Mouse (Mus musculus): Measurements from ENCODE around the gene Iqcf3.
A peak's percentile ranks its signal among the peaks of the same experiment; 100 is the strongest.
"Not testable (repeated sequence)": the region's sequence is repeated elsewhere in the genome, so short reads cannot be mapped to it uniquely, and the experiment has no call there.

The Iqcf3 gene

GRCm38 (mm10) chr9:106501846-106502245 lies 59.6 kb downstream of the Iqcf3 start:
- no peak for DNase-seq

DNA sequence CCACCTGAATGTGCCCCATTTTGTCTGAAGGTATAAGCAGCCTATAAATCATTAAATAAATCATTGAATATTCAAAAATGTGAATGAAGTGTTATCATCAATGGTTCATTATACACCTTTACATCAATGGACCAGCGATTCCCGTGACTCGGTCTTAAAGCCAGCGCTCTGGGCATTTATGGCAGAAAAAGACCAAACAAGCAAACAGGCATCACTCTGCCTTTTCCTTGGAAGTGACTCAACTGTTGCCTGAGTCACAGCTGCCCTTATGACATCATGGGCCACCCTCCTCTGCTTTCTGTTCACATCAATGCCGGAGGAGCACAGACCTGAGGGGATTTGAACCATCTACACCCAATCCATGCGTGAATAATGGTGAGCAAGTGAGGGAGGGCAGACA lies 61.8 kb downstream of the Iqcf3 start, which contains the start of gene Iqcf1:
Gene Iqcf1, plus strand, starts transcription at position 301 of the 400 bp plus-strand sequence.
- no peak for DNase-seq

- not testable (repeated sequence) for DNase-seq
Measured at GRCm38 (mm10) chr9:106487602-106488001, 73.8 kb downstream of the Iqcf3 start.

GRCm38 (mm10) chr9:106485076-106485475 lies 76.4 kb downstream of the Iqcf3 start:
- DNase-seq: no peak

DNA sequence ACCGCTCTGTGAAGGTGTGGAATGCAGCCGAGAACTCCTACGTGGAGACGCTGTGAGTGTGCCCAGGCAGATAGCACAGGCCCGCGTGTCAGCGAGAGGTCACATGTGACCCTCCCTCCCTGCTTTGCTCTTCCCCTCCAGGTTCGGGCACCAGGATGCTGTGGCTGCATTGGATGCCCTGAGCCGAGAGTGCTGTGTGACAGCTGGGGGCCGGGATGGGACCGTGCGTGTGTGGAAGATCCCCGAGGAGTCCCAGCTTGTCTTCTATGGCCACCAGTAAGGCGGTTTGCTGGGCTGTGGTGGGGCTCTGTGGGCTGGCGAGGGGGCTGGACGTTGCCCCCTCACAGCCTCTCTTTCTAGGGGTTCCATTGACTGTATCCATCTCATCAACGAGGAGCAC lies 77.8 kb downstream of the Iqcf3 start:
- no peak for DNase-seq

GRCm38 (mm10) chr9:106483136-106483535 lies 78.3 kb downstream of the Iqcf3 start:
- no peak for DNase-seq

GRCm38 (mm10) chr9:106482578-106483115 lies 78.8 kb downstream of the Iqcf3 start:
- DNase-seq: no peak

DNA sequence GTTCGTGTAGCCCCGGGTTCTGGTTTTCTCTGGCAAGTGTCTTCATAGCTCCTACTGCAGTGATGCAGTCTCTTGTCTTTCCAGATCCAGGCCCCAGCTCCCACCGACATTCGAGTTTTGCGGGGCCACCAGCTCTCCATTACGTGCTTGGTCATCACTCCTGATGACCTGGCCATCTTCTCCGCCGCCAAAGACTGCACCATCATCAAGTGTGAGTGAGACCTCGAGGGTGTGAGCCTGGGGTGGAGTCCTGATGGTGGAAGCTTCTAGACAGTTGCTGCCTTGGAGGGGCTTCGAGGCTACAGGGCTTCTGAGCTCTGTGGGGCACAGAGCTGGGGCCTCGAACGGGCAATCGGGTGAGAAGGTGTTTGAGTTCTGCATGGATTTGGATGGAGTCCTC lies 79.8 kb downstream of the Iqcf3 start:
- DNase-seq: no peak

DNA sequence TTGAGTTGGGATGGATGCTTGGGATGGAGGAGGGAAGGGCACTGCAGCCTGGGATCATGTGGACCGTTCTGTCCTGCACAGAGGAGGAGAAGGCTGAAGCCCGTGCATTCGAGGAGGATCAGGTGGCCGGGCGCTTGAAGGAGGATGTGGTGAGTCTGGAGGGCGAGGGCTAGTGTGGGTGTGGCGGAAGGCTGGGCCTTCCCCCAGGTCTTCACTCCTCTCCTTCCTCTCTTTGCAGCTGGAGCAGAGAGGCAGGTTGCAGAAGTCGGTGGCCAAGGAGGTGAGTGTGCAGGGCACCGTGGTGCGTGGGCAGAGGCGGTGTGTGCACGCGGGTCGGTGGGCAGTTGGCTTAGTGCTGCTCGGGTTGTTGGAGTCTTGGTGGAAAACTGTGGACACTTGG lies 80.4 kb downstream of the Iqcf3 start:
- no peak for DNase-seq

- DNase-seq: no peak
Measured at GRCm38 (mm10) chr9:106480541-106480940, 80.9 kb downstream of the Iqcf3 start.

GRCm38 (mm10) chr9:106478101-106478500 lies 83.3 kb downstream of the Iqcf3 start:
- no peak for DNase-seq

GRCm38 (mm10) chr9:106477649-106478048 lies 83.8 kb downstream of the Iqcf3 start:
- peak; percentile 2 for DNase-seq

DNA sequence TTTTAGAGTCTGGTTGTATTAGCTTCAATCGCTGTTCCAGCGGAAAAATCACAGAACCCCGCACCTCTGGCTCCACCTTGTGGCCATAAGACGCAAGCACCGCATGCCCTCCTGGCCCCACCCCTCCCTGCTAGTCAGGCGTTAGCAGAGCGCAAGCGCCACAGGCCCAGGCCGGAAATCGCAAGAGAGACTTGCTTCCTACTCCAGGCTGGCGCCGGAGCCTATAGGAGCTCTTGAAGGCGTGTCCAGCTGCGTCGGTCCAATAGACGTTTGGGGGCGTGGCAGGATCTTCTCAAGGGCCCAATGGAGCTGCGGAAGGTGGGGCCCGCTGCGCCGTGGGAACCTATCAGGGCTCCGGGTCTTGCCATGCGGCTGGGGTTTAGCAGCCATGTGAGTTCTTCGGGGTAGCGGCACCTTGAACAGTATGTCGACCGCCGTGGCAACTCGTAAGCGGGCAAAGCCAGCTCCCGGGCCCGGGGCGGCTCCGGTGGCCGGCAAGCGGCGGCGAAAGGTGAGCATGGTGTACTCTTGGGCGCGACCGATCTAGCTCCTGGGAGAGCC lies 84.4 kb downstream of the Iqcf3 start, which contains the start of gene Parp3:
Gene Parp3, minus strand, starts transcription at position 26 of the 561 bp plus-strand sequence.
- DNase-seq: peak; percentile 98

GRCm38 (mm10) chr9:106476002-106476923 lies 85.2 kb downstream of the Iqcf3 start:
- DNase-seq: peak; percentile 23

GRCm38 (mm10) chr9:106475663-106476001 lies 85.8 kb downstream of the Iqcf3 start, which contains the start of gene Rrp9:
Gene Rrp9 (plus strand): TSS chr9:106475963.
- peak; percentile 7 for DNase-seq

DNA sequence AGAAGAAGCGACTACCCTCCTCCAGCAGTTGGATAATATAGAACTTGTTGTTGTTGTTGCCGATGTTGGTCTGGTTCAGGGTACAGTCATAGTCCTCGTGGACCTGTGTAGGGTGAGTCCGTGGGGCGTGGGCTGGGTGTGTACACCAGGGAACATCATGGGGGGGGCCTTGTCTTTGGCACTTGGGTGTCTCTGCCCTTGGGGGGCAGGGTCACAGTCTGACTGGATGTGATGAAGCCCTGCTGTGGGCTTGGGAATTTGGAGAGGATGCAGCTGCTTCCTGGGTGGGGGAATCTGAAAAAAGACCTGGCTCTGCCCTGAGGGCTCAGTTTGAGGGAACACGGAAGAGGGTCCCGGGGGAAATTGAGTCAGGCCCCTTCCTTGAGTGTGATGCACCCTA lies 86.4 kb downstream of the Iqcf3 start:
- DNase-seq: no peak

- peak; percentile 50 for DNase-seq
Measured at GRCm38 (mm10) chr9:106474456-106474855, 87.0 kb downstream of the Iqcf3 start.

- no peak for DNase-seq
Measured at GRCm38 (mm10) chr9:106473753-106474105, 87.7 kb downstream of the Iqcf3 start.

DNA sequence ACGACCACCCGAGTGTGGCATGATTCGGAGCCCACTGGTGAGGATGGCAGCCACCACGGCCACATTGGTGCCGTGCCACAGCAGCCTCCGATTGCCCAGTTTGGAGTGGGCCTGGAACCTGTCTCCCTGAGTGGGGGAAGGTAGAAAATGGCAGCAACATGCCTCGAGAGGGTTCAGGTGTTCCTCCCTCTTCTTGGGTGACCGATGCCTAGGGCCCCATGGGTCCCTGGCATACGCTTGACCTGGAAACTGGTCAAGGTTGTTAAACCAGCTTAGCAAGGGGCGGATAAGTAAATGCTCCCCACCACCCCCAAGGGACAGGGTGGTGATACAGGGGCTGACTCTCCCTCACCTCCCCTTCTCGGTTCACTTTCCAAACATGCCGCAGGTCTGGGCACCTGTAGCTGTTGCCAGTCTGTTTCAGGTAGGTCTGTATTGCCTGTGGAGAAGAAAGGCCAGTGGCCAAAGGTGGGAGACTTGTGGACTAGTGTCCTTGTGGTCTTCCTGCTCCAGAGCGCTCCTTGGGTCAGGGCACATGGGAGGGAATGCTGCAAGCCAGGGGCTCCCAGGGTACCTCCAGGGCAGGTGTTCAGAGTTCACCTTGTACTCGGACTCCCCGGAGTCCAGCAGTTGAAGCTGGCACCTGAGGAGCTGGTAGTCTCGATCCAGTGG lies 88.2 kb downstream of the Iqcf3 start:
- peak; percentile 7 for DNase-seq

DNA sequence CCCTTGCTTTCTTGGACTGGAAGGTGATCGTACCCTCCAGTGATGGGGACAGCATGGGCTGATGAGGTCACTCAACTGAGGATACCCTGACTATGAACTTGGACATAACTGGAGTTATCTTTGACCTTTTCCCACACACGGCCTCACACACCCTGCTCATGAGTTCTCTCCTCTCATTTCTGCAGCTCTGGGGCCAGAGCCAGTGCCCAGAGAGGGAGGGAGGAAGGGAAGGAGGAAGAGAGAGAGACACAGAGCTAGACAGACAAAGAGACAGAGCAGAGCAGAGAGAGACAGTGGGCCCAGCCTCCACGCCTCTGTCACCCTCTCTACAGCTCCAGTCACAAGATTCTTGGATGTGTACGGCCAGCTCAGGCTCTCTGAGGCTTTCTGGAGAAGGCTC lies 89.1 kb downstream of the Iqcf3 start:
- peak; percentile 1 for DNase-seq

DNA sequence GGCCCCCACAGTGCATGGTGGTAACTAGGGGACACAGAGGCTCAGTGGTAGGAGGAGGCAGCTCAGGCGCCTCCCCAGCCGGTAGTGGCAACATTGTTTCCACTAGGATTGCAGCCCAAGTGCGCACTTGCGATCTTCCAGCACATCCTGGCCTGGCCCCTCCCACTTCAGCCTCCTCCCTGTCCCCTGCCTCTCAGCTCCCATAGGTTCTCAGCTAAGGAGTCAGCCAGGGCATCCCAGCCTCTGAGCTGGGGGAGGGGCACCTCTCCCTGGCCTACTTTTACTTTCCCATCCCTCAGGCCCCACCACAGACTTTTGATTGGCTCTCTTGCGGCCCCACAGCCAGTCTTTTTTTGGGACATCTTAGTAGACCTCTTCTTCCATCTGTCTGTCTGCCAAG lies 89.5 kb downstream of the Iqcf3 start:
- peak; percentile 41 for DNase-seq

DNA sequence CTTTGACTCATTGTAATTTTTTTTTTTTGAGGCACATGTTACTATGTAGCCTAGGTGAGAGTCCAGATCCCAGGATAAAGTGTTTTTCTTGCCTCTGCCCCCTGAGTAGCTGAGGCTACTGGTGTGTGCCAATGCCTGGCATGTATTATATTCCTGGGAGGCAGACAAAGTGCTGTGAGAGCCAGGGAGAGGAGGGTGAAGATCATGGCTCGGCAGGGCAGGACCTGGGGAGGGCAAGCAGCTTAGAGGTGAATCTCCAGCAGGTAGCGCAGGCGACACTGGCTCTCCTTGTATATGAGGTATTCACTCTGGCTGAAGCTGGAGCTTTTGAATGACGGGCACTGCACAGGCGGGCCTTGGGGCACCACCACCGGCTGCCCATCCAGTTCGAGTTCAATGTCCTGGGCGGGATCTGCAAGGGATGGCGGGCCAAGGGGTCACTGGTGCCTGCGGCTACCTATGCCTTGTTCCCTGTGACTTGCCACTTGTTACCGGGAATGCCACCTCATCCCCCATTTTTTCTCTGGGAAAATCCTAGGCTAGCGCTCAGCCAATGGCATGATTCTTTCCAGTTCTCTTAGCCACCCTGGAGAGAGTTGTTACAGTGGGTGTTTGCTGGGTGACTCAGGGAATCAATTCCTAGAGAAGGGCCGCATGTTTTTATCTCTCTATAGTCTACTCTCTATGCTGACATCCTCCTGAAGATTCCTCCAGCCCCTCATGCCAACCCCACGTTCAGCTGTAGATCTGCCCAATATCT lies 90.3 kb downstream of the Iqcf3 start:
- peak; percentile 4 for DNase-seq

GRCm38 (mm10) chr9:106469776-106470175 lies 91.7 kb downstream of the Iqcf3 start:
- peak; percentile 3 for DNase-seq
